Mouse (Mus musculus): Measurements from ENCODE around the gene Gm43191. TPM values are rescaled to one million over a fixed set of nuclear protein-coding genes. Genes with fewer than 3 reads are reported as not detected.

Gm43191 gene
- polyA plus RNA-seq, 1 experiment from 2014 or later: not detected

DNA sequence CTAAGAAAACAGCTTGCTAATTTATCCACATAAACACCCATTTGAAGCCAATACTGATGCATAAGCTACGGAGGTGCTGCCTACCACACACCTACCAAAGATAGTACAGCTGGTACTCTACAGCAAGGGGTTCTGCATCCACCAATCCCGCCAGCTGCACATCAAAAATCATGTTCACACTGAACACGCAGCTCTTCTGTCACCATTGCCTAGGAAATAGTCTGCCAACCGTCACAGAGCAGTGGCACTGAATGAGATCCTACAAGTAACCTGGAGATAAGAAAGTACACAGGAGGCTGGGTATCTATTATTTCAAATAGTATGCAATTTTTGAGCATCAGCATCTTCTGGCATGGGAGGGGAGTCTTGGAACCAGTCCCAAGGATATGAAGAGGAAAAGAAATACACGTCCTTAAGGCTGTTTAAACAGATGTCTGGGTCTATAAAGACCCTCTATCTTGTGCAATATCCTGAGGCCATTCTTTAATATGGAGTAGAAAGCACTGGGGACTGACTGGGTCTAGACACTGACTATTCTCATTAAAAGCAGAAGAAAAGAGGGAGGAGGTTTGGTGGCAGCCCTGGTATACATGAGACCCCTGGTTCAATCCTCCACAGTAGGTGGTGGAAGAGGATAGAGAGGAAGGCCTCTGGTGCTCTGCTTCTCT, 27.6 kb downstream of the Gm43191 start:
- Histone ChIP-seq H3K4me3 (ENCODE audit: low read length) (no peak overlapping the region), H3K4me1 (ENCODE audit: control insufficient read depth, insufficient read depth, low read length) (peaks cover 12% of the 10 kb centered on the region; the same call in 1 of the 2 replicates), H3K27ac (ENCODE audit: low read length) (no peak overlapping the region), H3K9ac (ENCODE audit: low read depth, low read length) (no peak overlapping the region), H3K4me2 (ENCODE audit: low read depth, low read length) (no peak overlapping the region), H3K9me3 (ENCODE audit: control insufficient read depth, low read length) (no peaks in the 10 kb centered on the region), H3K36me3 (ENCODE audit: control insufficient read depth, insufficient read depth, low read length) (no peaks in the 10 kb centered on the region), H3K27me3 (replicated peaks; ENCODE audit: control insufficient read depth, insufficient read depth, low read length) (no peaks in the 10 kb centered on the region)
- no peak for ATAC-seq
- WGBS: 67% methylated on average over 5 of the region's 5 CpGs

DNA sequence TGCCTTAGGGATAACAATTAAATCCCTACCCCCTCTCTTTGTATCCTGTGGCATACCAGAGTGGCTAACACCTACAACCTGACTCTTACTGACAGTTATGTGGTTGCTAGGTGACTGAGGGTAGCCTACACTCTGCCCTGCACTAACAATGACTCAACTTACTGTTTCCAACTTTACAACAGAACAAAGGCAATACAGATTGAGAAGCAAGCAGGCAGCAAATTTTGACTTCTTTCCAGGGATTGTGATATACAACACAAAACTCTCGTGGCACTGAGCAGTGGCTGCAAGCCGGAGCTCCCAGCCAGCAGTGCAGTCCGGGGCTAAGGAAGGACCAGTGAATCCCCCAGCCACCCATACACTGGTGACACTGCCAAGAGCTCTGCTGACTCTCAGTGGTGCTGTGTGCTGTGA, 29.0 kb downstream of the Gm43191 start:
- no peaks in the 10 kb centered on the region for H3K36me3 ChIP-seq (ENCODE audit: control insufficient read depth, insufficient read depth, low read length)
- no peak overlapping the region for H3K4me3 ChIP-seq (ENCODE audit: low read length)
- peaks cover 9% of the 10 kb centered on the region; the same call in 1 of the 2 replicates for H3K4me1 ChIP-seq (ENCODE audit: control insufficient read depth, insufficient read depth, low read length)
- H3K27ac ChIP-seq (ENCODE audit: low read length): no peak overlapping the region
- H3K9me3 ChIP-seq (ENCODE audit: control insufficient read depth, low read length): no peaks in the 10 kb centered on the region
- H3K9ac ChIP-seq (ENCODE audit: low read depth, low read length): no peak overlapping the region
- no peak for ATAC-seq
- H3K4me2 ChIP-seq (ENCODE audit: low read depth, low read length): no peak overlapping the region
- 62% methylated on average over 3 of the region's 3 CpGs for WGBS
- no peaks in the 10 kb centered on the region for H3K27me3 ChIP-seq (replicated peaks; ENCODE audit: control insufficient read depth, insufficient read depth, low read length)

DNA sequence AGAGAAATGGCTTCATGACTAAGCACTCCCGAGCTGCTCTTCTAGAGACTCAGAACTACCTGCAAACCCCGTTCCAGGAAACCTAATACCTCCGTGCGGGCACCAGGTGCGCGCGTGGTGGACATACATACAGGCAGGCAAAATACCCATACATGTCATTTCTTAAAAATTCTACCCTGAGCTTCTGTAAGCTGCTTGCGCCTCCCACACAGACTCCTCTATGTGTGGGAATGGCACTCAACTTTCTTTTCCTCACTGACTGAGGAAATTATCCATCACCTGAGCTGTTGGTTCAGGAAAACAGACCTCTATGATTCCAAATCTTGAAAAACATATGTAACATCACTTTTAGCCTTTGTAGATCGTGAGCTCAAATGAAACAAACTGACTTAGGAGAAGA, 30.4 kb downstream of the Gm43191 start:
- Histone ChIP-seq H3K4me1 (ENCODE audit: control insufficient read depth, insufficient read depth, low read length) (0 out of 2 replicates have a peak, but pooled peaks cover 6% of the 10 kb centered on the region), H3K9me3 (ENCODE audit: control insufficient read depth, low read length) (no peaks in the 10 kb centered on the region), H3K4me2 (ENCODE audit: low read depth, low read length) (no peak overlapping the region), H3K27me3 (replicated peaks; ENCODE audit: control insufficient read depth, insufficient read depth, low read length) (no peaks in the 10 kb centered on the region), H3K27ac (ENCODE audit: low read length) (no peak overlapping the region), H3K9ac (ENCODE audit: low read depth, low read length) (no peak overlapping the region), H3K36me3 (ENCODE audit: control insufficient read depth, insufficient read depth, low read length) (no peaks in the 10 kb centered on the region), H3K4me3 (ENCODE audit: low read length) (no peak overlapping the region)
- ATAC-seq: no peak
- 95% methylated on average over 9 of the region's 9 CpGs for WGBS

GRCm38 (mm10) chr3:116648805-116649204, 32.3 kb downstream of the Gm43191 start:
- Histone ChIP-seq H3K36me3 (ENCODE audit: control insufficient read depth, insufficient read depth, low read length) (no peaks in the 10 kb centered on the region), H3K4me2 (ENCODE audit: low read depth, low read length) (no peak overlapping the region), H3K4me1 (ENCODE audit: control insufficient read depth, insufficient read depth, low read length) (0 out of 2 replicates have a peak, but pooled peaks cover 5% of the 10 kb centered on the region), H3K27ac (ENCODE audit: low read length) (no peak overlapping the region), H3K9ac (ENCODE audit: low read depth, low read length) (no peak overlapping the region), H3K9me3 (ENCODE audit: control insufficient read depth, low read length) (no peaks in the 10 kb centered on the region), H3K27me3 (replicated peaks; ENCODE audit: control insufficient read depth, insufficient read depth, low read length) (no peaks in the 10 kb centered on the region), H3K4me3 (ENCODE audit: low read length) (no peak overlapping the region)
- WGBS: 90% methylated on average over 7 of the region's 7 CpGs
- ATAC-seq: no peak

DNA sequence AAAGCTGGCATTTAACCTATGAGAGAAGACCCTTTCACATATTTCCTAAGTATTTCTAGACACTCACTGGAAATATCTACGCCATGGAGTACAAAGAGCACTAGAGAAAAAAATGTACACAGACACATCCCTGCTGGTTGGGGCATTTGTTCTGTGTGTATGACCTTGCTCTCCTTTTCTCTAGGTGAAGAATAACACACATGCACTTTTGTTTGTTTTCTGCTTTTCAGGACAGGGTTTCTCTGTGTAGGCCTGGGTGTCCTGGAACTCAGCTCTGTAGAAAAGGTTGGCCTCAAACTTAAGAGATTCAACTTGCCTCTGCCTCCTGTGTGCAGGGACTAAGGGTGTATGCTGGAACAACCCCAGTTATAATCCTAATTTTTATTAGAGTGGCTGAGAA, 34.7 kb downstream of the Gm43191 start:
- Histone ChIP-seq H3K4me3 (ENCODE audit: low read length) (no peak overlapping the region), H3K27me3 (replicated peaks; ENCODE audit: control insufficient read depth, insufficient read depth, low read length) (no peaks in the 10 kb centered on the region), H3K9me3 (ENCODE audit: control insufficient read depth, low read length) (no peaks in the 10 kb centered on the region), H3K4me1 (ENCODE audit: control insufficient read depth, insufficient read depth, low read length) (no peaks in the 10 kb centered on the region), H3K36me3 (ENCODE audit: control insufficient read depth, insufficient read depth, low read length) (peaks cover 10% of the 10 kb centered on the region), H3K27ac (ENCODE audit: low read length) (no peak overlapping the region), H3K9ac (ENCODE audit: low read depth, low read length) (no peak overlapping the region), H3K4me2 (ENCODE audit: low read depth, low read length) (no peak overlapping the region)
- no peak for ATAC-seq
- WGBS: 92% methylated on average over 1 of the region's 1 CpGs

DNA sequence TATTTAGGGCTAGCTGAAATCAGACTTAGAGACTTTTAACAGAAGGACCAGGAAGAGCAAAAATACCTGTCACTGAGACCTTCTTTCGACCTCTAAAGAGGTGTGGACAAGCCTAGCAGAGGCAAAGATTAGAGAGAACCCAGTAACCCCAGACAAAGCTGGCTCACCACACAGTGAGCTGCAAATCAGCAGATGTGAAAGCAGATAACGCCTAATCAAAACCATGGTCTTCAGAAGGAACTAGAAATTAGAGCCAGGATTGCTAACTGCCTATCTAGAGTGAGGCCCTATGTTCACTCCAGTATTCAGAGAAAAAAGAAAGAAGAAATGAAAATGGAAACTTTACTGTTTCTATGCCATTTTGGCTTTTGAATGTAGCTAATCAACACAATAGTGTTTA, 38.7 kb downstream of the Gm43191 start:
- 95% methylated on average over 2 of the region's 2 CpGs for WGBS
- no peak for ATAC-seq
- Histone ChIP-seq H3K4me3 (ENCODE audit: low read length) (no peak overlapping the region), H3K36me3 (ENCODE audit: control insufficient read depth, insufficient read depth, low read length) (peaks cover 18% of the 10 kb centered on the region), H3K27ac (ENCODE audit: low read length) (no peak overlapping the region), H3K4me2 (ENCODE audit: low read depth, low read length) (no peak overlapping the region), H3K9ac (ENCODE audit: low read depth, low read length) (no peak overlapping the region), H3K4me1 (ENCODE audit: control insufficient read depth, insufficient read depth, low read length) (no peaks in the 10 kb centered on the region), H3K27me3 (replicated peaks; ENCODE audit: control insufficient read depth, insufficient read depth, low read length) (no peaks in the 10 kb centered on the region), H3K9me3 (ENCODE audit: control insufficient read depth, low read length) (no peaks in the 10 kb centered on the region)

DNA sequence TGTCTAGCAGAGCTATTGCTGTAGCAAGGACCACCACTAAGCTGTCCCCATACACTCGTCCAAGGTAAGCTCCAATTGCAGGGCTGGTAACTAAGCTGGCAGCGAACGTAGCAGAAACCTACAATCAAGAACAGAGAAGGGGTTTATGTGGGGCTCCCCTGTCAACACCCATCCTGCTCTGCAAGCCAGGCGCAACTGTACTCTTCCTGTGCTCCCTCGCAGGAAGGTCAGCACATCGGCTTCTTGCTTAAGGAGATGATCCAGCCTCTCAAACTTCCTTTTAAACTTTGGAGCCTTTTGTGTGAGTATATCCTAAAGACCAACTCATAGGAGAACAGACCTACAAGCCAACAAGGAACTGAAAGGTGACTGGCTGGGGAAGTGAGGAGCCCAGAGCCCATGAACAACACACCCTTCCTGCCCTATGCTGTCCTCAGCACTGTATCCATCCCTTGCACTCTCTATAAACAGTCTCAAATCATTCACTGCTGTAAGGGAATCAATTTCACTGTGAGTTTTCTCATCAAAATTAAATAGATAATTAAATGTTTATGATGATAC, 39.2 kb downstream of the Gm43191 start:
- Histone ChIP-seq H3K9me3 (ENCODE audit: control insufficient read depth, low read length) (no peaks in the 10 kb centered on the region), H3K4me3 (ENCODE audit: low read length) (no peak overlapping the region), H3K36me3 (ENCODE audit: control insufficient read depth, insufficient read depth, low read length) (peaks cover 18% of the 10 kb centered on the region), H3K4me2 (ENCODE audit: low read depth, low read length) (no peak overlapping the region), H3K27ac (ENCODE audit: low read length) (no peak overlapping the region), H3K9ac (ENCODE audit: low read depth, low read length) (no peak overlapping the region), H3K4me1 (ENCODE audit: control insufficient read depth, insufficient read depth, low read length) (no peaks in the 10 kb centered on the region), H3K27me3 (replicated peaks; ENCODE audit: control insufficient read depth, insufficient read depth, low read length) (no peaks in the 10 kb centered on the region)
- ATAC-seq: no peak
- 90% methylated on average over 6 of the region's 6 CpGs for WGBS

DNA sequence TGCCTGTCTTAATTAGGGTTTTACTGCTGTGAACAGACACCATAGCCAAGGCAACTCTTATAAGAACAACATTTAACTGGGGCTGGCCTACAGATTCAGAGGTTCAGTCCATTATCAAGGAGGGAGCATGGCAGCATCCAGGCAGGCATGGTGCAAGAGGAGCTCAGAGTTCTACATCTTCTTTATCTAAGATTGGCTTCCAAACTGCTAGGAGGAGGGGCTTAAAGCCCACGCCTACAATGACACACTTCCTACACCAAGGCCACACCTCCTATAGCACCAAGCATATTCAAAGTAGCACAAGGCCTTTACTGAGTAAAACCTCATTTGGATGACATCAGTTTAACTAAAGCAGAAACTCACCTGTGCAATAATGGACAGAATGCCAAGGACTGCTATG, 41.0 kb downstream of the Gm43191 start:
- 85% methylated on average over 1 of the region's 1 CpGs for WGBS
- ATAC-seq: no peak
- Histone ChIP-seq H3K27ac (ENCODE audit: low read length) (no peak overlapping the region), H3K9ac (ENCODE audit: low read depth, low read length) (no peak overlapping the region), H3K36me3 (ENCODE audit: control insufficient read depth, insufficient read depth, low read length) (peaks cover 25% of the 10 kb centered on the region), H3K4me1 (ENCODE audit: control insufficient read depth, insufficient read depth, low read length) (no peaks in the 10 kb centered on the region), H3K4me3 (ENCODE audit: low read length) (no peak overlapping the region), H3K9me3 (ENCODE audit: control insufficient read depth, low read length) (no peaks in the 10 kb centered on the region), H3K4me2 (ENCODE audit: low read depth, low read length) (no peak overlapping the region), H3K27me3 (replicated peaks; ENCODE audit: control insufficient read depth, insufficient read depth, low read length) (no peaks in the 10 kb centered on the region)

GRCm38 (mm10) chr3:116638572-116638971, 42.5 kb downstream of the Gm43191 start:
- H3K9ac ChIP-seq (ENCODE audit: low read depth, low read length): no peak overlapping the region
- no peak overlapping the region for H3K27ac ChIP-seq (ENCODE audit: low read length)
- no peak for ATAC-seq
- H3K4me1 ChIP-seq (ENCODE audit: control insufficient read depth, insufficient read depth, low read length): no peaks in the 10 kb centered on the region
- no peaks in the 10 kb centered on the region for H3K27me3 ChIP-seq (replicated peaks; ENCODE audit: control insufficient read depth, insufficient read depth, low read length)
- WGBS: 86% methylated on average over 7 of the region's 7 CpGs
- peaks cover 25% of the 10 kb centered on the region for H3K36me3 ChIP-seq (ENCODE audit: control insufficient read depth, insufficient read depth, low read length)
- H3K4me2 ChIP-seq (ENCODE audit: low read depth, low read length): no peak overlapping the region
- H3K9me3 ChIP-seq (ENCODE audit: control insufficient read depth, low read length): no peaks in the 10 kb centered on the region
- no peak overlapping the region for H3K4me3 ChIP-seq (ENCODE audit: low read length)

Measured in intestine, embryonic 16.5 days (tissue).